Mouse (Mus musculus) lung, embryonic 14.5 days (tissue): ENCODE data around the gene Fbf1. TPM values are rescaled to one million over a fixed set of nuclear protein-coding genes. Genes with fewer than 3 reads are reported as not detected.
"Not testable (repeated sequence)": the region's sequence is repeated elsewhere in the genome, so short reads cannot be mapped to it uniquely, and the experiment has no call there.

Experiments used
- ATAC-seq: fragments of 200-750 bp; cut with Nextera tagmentation; 2 replicates; pipeline ENCODE4 v1.8.0; 2017; ENCODE audit warnings: mild to moderate bottlenecking, moderate TSS enrichment, moderate library complexity; ENCODE audit not compliant: insufficient read depth
- DNase-seq: peaks from one replicate; pipeline ENCODE4 v3.0.0-alpha.2; 2015
- H3K27ac ChIP-seq: fragments of 300-500 bp; sonication (generic); 2 replicates; pipeline ENCODE4 v1.5.1; 2014; ENCODE audit warnings: low read depth, mild to moderate bottlenecking, moderate library complexity
- H3K27me3 ChIP-seq: fragments of 300-500 bp; sonication (generic); 2 replicates; pipeline ENCODE4 v1.6.1; 2014; ENCODE audit warnings: low read length, control low read depth; ENCODE audit not compliant: insufficient read depth
- H3K36me3 ChIP-seq: fragments of 300-500 bp; sonication (generic); 2 replicates; pipeline ENCODE4 v1.6.1; 2014; ENCODE audit warnings: control low read depth; ENCODE audit not compliant: insufficient read depth
- H3K4me1 ChIP-seq: fragments of 300-500 bp; sonication (generic); 2 replicates; pipeline ENCODE4 v1.6.1; 2014; ENCODE audit warnings: antibody characterized with exemption, control low read depth; ENCODE audit not compliant: insufficient read depth
- H3K4me2 ChIP-seq: fragments of 300-500 bp; sonication (generic); 2 replicates; pipeline ENCODE4 v1.6.1; 2014; ENCODE audit warnings: mild to moderate bottlenecking
- H3K4me3 ChIP-seq: fragments of 300-500 bp; sonication (generic); 2 replicates; pipeline ENCODE4 v1.5.1; 2014; ENCODE audit warnings: low read depth, low read length
- H3K9ac ChIP-seq: fragments of 300-500 bp; sonication (generic); 2 replicates; pipeline ENCODE4 v1.6.1; 2014
- H3K9me3 ChIP-seq: fragments of 300-500 bp; sonication (generic); 2 replicates; pipeline ENCODE4 v1.6.1; 2016; ENCODE audit warnings: low read depth, low read length, control low read depth
- CTCF ChIP-seq: IDR thresholded peaks from 2 replicates; pipeline ENCODE4 v1.5.1; 2016; ENCODE audit warnings: antibody characterized with exemption, low read depth
- WGBS: fragments of 180-500 bp; shearing (Covaris S2); extraction: QIAGEN DNeasy Blood & Tissue Kit; methylation state at CpG from one replicate; pipeline ENCODE4 v1.1.7; 2014; 5-methylcytosine and 5-hydroxymethylcytosine counted together
- polyA plus RNA-seq: library from polyadenylated mRNA; unstranded; fragments of >200 nt; fragmentation: Nextera tagmentation; extraction: Ambion mirVana; gene quantifications from 2 replicates; pipeline ENCODE4 v1.2.1, GENCODE M21; 2014

Fbf1 gene
- polyA plus RNA-seq, 1 experiment from 2014 or later, result 35.2 TPM

- 31% methylated on average over 16 of the region's 16 CpGs for WGBS
- Histone ChIP-seq H3K36me3 (no peaks in the 10 kb centered on the region), H3K4me2 (0 out of 2 replicates have a peak overlapping the region, but pooled peaks have one; percentile 13), H3K4me3 (no peak overlapping the region), H3K27me3 (no peaks in the 10 kb centered on the region), H3K9ac (no peak overlapping the region), H3K9me3 (no peaks in the 10 kb centered on the region), H3K27ac (peak overlapping the region; percentile 3; the same call in 1 of the 2 replicates), H3K4me1 (no peaks in the 10 kb centered on the region; the same call in none of the 2 replicates)
- DNase-seq, result no peak
- TF ChIP-seq CTCF, result no peak
- no peak for ATAC-seq
Measured at GRCm38 (mm10) chr11:116093771-116094565, 74.0 kb downstream of the Fbf1 start.

- H3K27me3 ChIP-seq, H3K9ac ChIP-seq, H3K4me2 ChIP-seq, H3K4me1 ChIP-seq, DNase-seq, H3K4me3 ChIP-seq, H3K27ac ChIP-seq, H3K9me3 ChIP-seq, H3K36me3 ChIP-seq, ATAC-seq: not testable (repeated sequence)
- WGBS, result 89% methylated on average over 6 of the region's 6 CpGs
Measured at GRCm38 (mm10) chr11:116092959-116093358, 75.0 kb downstream of the Fbf1 start.

Other genes starting within 250 kb of the Fbf1 start
- gene Sap30bp, start 234.9 kb downstream of the Fbf1 start, polyA plus RNA-seq, result 39.1 and 43.5 TPM in 2 replicates
- 17.8 and 21.7 TPM in 2 replicates for gene Recql5, start 234.7 kb downstream of the Fbf1 start, polyA plus RNA-seq
- 2.0 and 2.3 TPM in 2 replicates for gene Itgb4, start 193.5 kb downstream of the Fbf1 start, polyA plus RNA-seq
- gene Galk1, start 155.4 kb downstream of the Fbf1 start, polyA plus RNA-seq, result 191 and 208 TPM in 2 replicates
- 1,851 and 1,959 TPM in 2 replicates for gene H3f3b, start 140.2 kb downstream of the Fbf1 start, polyA plus RNA-seq
- 39.5 and 44.4 TPM in 2 replicates for gene Unk, start 137.8 kb downstream of the Fbf1 start, polyA plus RNA-seq
- 2.5 and 3.3 TPM in 2 replicates for gene Unc13d, start 90.2 kb downstream of the Fbf1 start, polyA plus RNA-seq
- 66.5 and 69.8 TPM in 2 replicates for gene Wbp2, start 81.2 kb downstream of the Fbf1 start, polyA plus RNA-seq
- 12.7 and 13.2 TPM in 2 replicates for gene Trim47, start 41.0 kb downstream of the Fbf1 start, polyA plus RNA-seq
- 3.7 and 3.9 TPM in 2 replicates for gene Trim65, start 37.0 kb downstream of the Fbf1 start, polyA plus RNA-seq
- 89.3 and 91.9 TPM in 2 replicates for gene Mrpl38, start 29.3 kb downstream of the Fbf1 start, polyA plus RNA-seq
- 64.1 and 66.7 TPM in 2 replicates for gene Ten1, start 30.7 kb upstream of the Fbf1 start, polyA plus RNA-seq
- 21.4 and 22.1 TPM in 2 replicates for gene Acox1, start 30.9 kb upstream of the Fbf1 start, polyA plus RNA-seq
- gene Evpl, start 69.9 kb upstream of the Fbf1 start, polyA plus RNA-seq, result 4.4 and 4.8 TPM in 2 replicates
- gene Srp68, start 106.1 kb upstream of the Fbf1 start, polyA plus RNA-seq, result 85.7 and 89.8 TPM in 2 replicates
- 0.11 TPM in 1 of 2 replicates, not detected in the other for gene Galr2, start 112.8 kb upstream of the Fbf1 start, polyA plus RNA-seq
- 63.7 and 68.4 TPM in 2 replicates for gene Exoc7, start 139.1 kb upstream of the Fbf1 start, polyA plus RNA-seq
- gene Foxj1, start 167.2 kb upstream of the Fbf1 start, polyA plus RNA-seq, result 1.3 and 2.1 TPM in 2 replicates
- gene Rnf157, start 244.9 kb upstream of the Fbf1 start, polyA plus RNA-seq, result 13.9 and 16.8 TPM in 2 replicates